Mouse (Mus musculus): ENCODE results near the gene Fbxw7. TPM values are rescaled to one million over a fixed set of nuclear protein-coding genes. Genes with fewer than 3 reads are reported as not detected.

The Fbxw7 gene
- polyA plus RNA-seq, 1 experiment, result 167 TPM

GRCm38 (mm10) chr3:84978676-84979075 lies 163.6 kb downstream of the Fbxw7 start:
- no peak for TF ChIP-seq CTCF (IDR thresholded peaks at IDR 0.05; ENCODE audit: extremely low read depth, insufficient read depth, low read length)
- peak; percentile 21; the same call in 1 of the 2 replicates for TF ChIP-seq POLR2A (IDR thresholded peaks at IDR 0.05; ENCODE audit: extremely low read depth, insufficient read depth, low read length)
- H3K4me1 ChIP-seq (ENCODE audit: control insufficient read depth, insufficient read depth, low read length), result peaks cover 4% of the 10 kb centered on the region; the same call in 1 of the 2 replicates
- no peak overlapping the region for H3K4me3 ChIP-seq (ENCODE audit: insufficient read depth, low read length)
- 0 out of 2 replicates have a peak overlapping the region, but pooled peaks have one; percentile 54 for H3K27ac ChIP-seq (ENCODE audit: insufficient read depth, low read length)

- Histone ChIP-seq H3K27ac (ENCODE audit: insufficient read depth, low read length) (no peak overlapping the region), H3K4me1 (ENCODE audit: control insufficient read depth, insufficient read depth, low read length) (peaks cover 2% of the 10 kb centered on the region; the same call in 1 of the 2 replicates), H3K4me3 (ENCODE audit: insufficient read depth, low read length) (no peak overlapping the region)
- no peak for TF ChIP-seq CTCF (IDR thresholded peaks at IDR 0.05; ENCODE audit: extremely low read depth, insufficient read depth, low read length)
- TF ChIP-seq POLR2A (IDR thresholded peaks at IDR 0.05; ENCODE audit: extremely low read depth, insufficient read depth, low read length), result peak; percentile 57
Observed at GRCm38 (mm10) chr3:84980158-84980557, 165.1 kb downstream of the Fbxw7 start.

- Histone ChIP-seq H3K4me1 (ENCODE audit: control insufficient read depth, insufficient read depth, low read length) (no peaks in the 10 kb centered on the region), H3K4me3 (ENCODE audit: insufficient read depth, low read length) (no peak overlapping the region), H3K27ac (ENCODE audit: insufficient read depth, low read length) (peak overlapping the region; percentile 53)
- TF ChIP-seq CTCF (IDR thresholded peaks at IDR 0.05; ENCODE audit: extremely low read depth, insufficient read depth, low read length) (no peak), POLR2A (IDR thresholded peaks at IDR 0.05; ENCODE audit: extremely low read depth, insufficient read depth, low read length) (no peak)
Observed at GRCm38 (mm10) chr3:84982688-84983087, 167.6 kb downstream of the Fbxw7 start.

- TF ChIP-seq POLR2A (IDR thresholded peaks at IDR 0.05; ENCODE audit: extremely low read depth, insufficient read depth, low read length) (no peak), CTCF (IDR thresholded peaks at IDR 0.05; ENCODE audit: extremely low read depth, insufficient read depth, low read length) (no peak)
- H3K4me3 ChIP-seq (ENCODE audit: insufficient read depth, low read length), result no peak overlapping the region
- H3K4me1 ChIP-seq (ENCODE audit: control insufficient read depth, insufficient read depth, low read length), result no peaks in the 10 kb centered on the region
- peak overlapping the region; percentile 78 for H3K27ac ChIP-seq (ENCODE audit: insufficient read depth, low read length)
Observed at GRCm38 (mm10) chr3:84985121-84985625, 170.1 kb downstream of the Fbxw7 start.

- Histone ChIP-seq H3K27ac (ENCODE audit: insufficient read depth, low read length) (no peak overlapping the region), H3K4me1 (ENCODE audit: control insufficient read depth, insufficient read depth, low read length) (no peaks in the 10 kb centered on the region), H3K4me3 (ENCODE audit: insufficient read depth, low read length) (no peak overlapping the region)
- no peak for TF ChIP-seq POLR2A (IDR thresholded peaks at IDR 0.05; ENCODE audit: extremely low read depth, insufficient read depth, low read length)
- no peak for TF ChIP-seq CTCF (IDR thresholded peaks at IDR 0.05; ENCODE audit: extremely low read depth, insufficient read depth, low read length)
Observed at GRCm38 (mm10) chr3:84988880-84989279, 173.8 kb downstream of the Fbxw7 start.

GRCm38 (mm10) chr3:85005257-85005656 lies 190.2 kb downstream of the Fbxw7 start:
- no peak for TF ChIP-seq POLR2A (IDR thresholded peaks at IDR 0.05; ENCODE audit: extremely low read depth, insufficient read depth, low read length)
- TF ChIP-seq CTCF (IDR thresholded peaks at IDR 0.05; ENCODE audit: extremely low read depth, insufficient read depth, low read length), result no peak
- no peak overlapping the region for H3K27ac ChIP-seq (ENCODE audit: insufficient read depth, low read length)
- no peaks in the 10 kb centered on the region for H3K4me1 ChIP-seq (ENCODE audit: control insufficient read depth, insufficient read depth, low read length)
- H3K4me3 ChIP-seq (ENCODE audit: insufficient read depth, low read length), result no peak overlapping the region

- Histone ChIP-seq H3K4me1 (ENCODE audit: control insufficient read depth, insufficient read depth, low read length) (peaks cover 4% of the 10 kb centered on the region; the same call in 1 of the 2 replicates), H3K27ac (ENCODE audit: insufficient read depth, low read length) (no peak overlapping the region), H3K4me3 (ENCODE audit: insufficient read depth, low read length) (no peak overlapping the region)
- no peak for TF ChIP-seq POLR2A (IDR thresholded peaks at IDR 0.05; ENCODE audit: extremely low read depth, insufficient read depth, low read length)
- no peak for TF ChIP-seq CTCF (IDR thresholded peaks at IDR 0.05; ENCODE audit: extremely low read depth, insufficient read depth, low read length)
Observed at GRCm38 (mm10) chr3:85012889-85013288, 197.8 kb downstream of the Fbxw7 start.

GRCm38 (mm10) chr3:85015667-85016066 lies 200.6 kb downstream of the Fbxw7 start:
- TF ChIP-seq CTCF (IDR thresholded peaks at IDR 0.05; ENCODE audit: extremely low read depth, insufficient read depth, low read length) (no peak), POLR2A (IDR thresholded peaks at IDR 0.05; ENCODE audit: extremely low read depth, insufficient read depth, low read length) (peak; percentile 72)
- no peak overlapping the region for H3K4me3 ChIP-seq (ENCODE audit: insufficient read depth, low read length)
- H3K27ac ChIP-seq (ENCODE audit: insufficient read depth, low read length), result peak overlapping the region; percentile 62
- H3K4me1 ChIP-seq (ENCODE audit: control insufficient read depth, insufficient read depth, low read length), result peaks cover 4% of the 10 kb centered on the region; the same call in 1 of the 2 replicates

GRCm38 (mm10) chr3:85020137-85020536 lies 205.1 kb downstream of the Fbxw7 start:
- peaks cover 8% of the 10 kb centered on the region; the same call in 1 of the 2 replicates for H3K4me1 ChIP-seq (ENCODE audit: control insufficient read depth, insufficient read depth, low read length)
- peak overlapping the region; percentile 80 for H3K27ac ChIP-seq (ENCODE audit: insufficient read depth, low read length)
- H3K4me3 ChIP-seq (ENCODE audit: insufficient read depth, low read length), result no peak overlapping the region
- TF ChIP-seq CTCF (IDR thresholded peaks at IDR 0.05; ENCODE audit: extremely low read depth, insufficient read depth, low read length) (no peak), POLR2A (IDR thresholded peaks at IDR 0.05; ENCODE audit: extremely low read depth, insufficient read depth, low read length) (no peak)

GRCm38 (mm10) chr3:85021816-85022215 lies 206.7 kb downstream of the Fbxw7 start:
- Histone ChIP-seq H3K4me1 (ENCODE audit: control insufficient read depth, insufficient read depth, low read length) (peaks cover 7% of the 10 kb centered on the region; the same call in 1 of the 2 replicates), H3K27ac (ENCODE audit: insufficient read depth, low read length) (peak overlapping the region; percentile 51; the same call in 1 of the 2 replicates), H3K4me3 (ENCODE audit: insufficient read depth, low read length) (no peak overlapping the region)
- TF ChIP-seq CTCF (IDR thresholded peaks at IDR 0.05; ENCODE audit: extremely low read depth, insufficient read depth, low read length) (no peak), POLR2A (IDR thresholded peaks at IDR 0.05; ENCODE audit: extremely low read depth, insufficient read depth, low read length) (no peak)
